Mouse (Mus musculus): ENCODE measurements around the gene P4ha3.
"Not testable (repeated sequence)": the region's sequence is repeated elsewhere in the genome, so short reads cannot be mapped to it uniquely, and the experiment has no call there.

The P4ha3 gene

DNA sequence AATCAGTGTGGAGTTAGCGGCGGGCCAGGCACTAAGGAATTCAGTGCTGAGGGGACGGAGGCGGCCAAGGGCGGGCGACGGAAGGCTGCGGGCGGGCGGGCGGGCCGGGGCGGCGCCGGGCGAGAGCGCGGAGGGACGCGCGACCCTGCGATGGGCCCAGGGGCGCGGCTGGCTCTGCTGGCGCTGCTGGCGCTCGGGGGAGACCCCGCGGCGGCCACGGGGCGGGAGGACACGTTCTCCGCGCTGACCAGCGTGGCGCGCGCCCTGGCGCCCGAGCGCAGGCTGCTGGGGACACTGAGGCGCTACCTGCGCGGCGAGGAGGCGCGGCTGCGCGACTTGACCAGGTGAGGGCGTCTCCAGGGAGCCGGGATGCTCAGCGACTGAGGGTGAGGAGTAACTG is at the start of gene P4ha3:
Gene P4ha3 (plus strand): TSS at position 138 of the 400 bp plus-strand sequence.
- DNase-seq, result peak; percentile 51

DNA sequence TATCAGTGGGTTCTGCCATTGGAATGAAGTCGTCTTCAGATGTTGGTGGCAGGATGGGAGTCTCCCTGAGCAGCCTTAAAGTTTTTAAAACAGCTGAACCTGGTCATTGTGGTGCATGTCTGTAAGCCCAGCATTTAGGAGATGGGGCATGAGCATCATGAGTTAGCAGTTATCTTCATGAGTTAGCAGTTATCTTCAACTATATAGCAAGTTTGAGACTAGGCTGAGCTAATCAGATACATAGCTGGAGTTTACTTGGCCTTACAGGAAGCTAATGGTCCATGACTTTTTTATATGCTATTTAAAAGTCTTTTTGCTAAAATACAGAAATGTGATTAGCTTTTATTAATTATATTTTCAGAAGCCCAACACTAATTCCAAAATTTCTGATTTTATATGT is 47.0 kb upstream of the P4ha3 start:
- no peak for DNase-seq

DNA sequence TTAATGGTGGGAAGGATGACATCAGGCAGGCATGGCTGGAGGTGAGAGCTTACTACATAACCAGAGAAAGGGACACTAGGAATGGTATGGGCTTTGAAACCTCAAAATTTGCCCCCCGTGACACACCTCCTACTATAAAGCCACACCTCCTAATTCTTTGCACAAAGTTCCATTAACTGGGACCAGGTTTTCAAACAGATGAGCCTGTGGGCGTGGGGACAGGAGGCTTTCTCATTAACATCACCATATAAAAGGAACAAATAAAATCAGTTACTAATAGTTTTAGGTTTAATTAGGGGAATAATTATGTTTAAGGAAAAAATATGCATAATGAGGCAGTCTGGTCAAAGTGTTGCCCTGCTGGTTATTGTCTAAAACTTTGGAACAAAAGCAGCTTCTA is 44.7 kb upstream of the P4ha3 start:
- DNase-seq, result no peak

DNA sequence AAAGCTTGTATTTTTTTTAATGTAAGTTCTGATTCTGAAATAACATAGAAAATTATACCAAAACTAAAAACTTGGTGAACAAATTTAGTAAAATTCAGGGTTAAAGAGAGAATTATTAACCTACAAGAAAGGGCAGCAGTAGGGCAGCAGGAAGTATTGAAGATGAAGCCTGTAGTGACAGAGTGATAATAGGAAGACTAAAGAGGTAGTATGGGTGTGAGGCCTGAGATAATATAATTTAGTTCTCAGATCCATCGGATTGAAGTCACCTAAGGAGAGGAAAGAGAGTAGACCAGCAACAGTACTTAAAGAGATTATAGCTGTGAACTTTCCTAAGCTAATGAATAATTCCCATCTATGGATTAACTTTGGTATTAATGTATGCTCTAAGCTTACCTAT is 42.3 kb upstream of the P4ha3 start:
- DNase-seq, result no peak

DNA sequence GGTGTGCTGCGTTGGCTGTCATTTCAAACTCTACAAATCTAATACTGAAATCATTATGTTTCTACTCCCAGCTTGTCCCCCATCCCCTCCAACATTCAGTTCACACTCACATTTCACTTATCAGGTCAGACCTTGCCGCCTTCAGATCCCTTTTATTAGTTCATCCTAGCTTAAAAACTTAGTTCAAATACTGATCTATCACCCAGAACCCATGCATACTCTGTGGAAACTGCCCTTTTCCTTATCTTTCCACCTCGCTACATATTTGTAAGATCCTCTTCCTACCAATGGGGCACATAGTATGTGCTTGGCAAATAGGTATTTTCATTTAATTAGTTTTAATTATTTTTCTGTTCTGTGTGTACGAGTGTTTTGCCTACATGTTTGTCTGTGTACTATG is 41.1 kb upstream of the P4ha3 start:
- DNase-seq, result no peak

DNA sequence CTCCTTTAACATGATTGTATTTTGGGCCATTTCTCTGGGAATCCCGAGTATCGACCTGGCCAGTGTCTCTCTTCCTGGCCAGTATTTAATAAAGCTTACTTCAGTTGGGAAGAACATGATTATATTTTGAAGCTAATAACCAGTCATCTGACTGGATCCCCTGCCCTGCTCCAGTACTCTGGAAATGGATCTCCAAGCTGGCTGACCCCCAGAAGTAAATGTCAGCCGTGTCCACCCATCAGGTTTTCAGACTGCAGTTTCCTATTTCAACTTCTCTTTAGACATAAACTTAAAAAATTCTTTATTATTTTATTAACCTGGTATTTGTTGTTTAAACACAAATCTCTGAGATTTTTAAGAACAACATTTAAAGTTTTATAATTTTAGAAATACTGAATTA is 40.1 kb upstream of the P4ha3 start:
- DNase-seq, result no peak

DNA sequence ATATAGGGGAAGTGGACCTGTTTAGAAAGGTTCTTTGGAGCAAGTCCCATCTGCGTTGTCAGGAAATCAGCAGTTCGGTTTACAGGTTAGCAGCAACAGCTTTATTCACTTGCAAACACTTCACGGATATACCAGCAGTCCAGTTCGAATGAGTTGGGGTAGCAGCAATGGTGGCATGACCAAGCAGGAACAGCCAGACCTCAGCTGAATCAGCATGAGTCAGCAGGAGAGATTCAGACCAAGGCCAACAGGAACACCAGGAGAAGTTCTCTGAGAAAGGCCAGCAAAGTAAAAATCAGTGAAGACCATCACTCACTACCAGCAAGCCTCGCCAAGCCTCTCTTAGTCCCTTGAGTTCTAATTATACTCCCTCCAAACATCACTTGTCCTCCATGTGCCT is 34.7 kb upstream of the P4ha3 start:
- no peak for DNase-seq

DNA sequence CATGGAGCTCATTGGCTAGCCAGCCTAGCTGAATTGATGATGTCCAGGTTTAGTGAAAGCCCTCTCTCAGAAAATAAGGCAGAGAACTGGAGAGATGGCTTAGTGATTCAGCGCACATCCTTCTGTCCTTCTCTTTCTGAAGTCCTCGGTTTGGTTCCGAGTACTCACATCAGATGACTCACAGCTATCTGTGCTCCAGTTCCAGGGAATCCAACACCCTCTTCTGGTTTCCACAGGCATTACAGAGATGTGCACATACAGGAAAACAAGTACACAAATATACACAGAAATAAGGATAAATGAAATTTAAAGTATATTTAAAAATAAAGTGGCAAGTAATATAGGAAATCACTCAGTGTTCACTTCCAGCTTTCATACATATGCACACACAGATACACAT is 23.0 kb upstream of the P4ha3 start:
- DNase-seq, result no peak

DNA sequence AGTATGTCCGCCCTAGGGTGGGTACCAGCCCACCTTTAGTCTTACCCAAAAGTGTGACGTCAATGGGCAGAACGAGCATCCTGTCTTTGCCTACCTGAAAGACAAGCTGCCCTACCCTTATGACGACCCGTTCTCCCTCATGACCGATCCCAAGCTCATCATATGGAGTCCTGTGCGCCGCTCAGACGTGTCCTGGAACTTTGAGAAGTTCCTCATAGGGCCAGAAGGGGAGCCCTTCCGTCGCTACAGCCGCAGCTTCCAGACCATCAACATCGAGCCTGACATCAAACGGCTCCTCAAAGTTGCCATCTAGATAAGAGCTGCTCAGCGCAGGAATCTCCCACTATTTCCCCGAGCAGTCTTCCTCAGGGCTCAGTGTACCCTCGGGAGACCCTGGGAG is 20.4 kb upstream of the P4ha3 start:
- not testable (repeated sequence) for DNase-seq

DNA sequence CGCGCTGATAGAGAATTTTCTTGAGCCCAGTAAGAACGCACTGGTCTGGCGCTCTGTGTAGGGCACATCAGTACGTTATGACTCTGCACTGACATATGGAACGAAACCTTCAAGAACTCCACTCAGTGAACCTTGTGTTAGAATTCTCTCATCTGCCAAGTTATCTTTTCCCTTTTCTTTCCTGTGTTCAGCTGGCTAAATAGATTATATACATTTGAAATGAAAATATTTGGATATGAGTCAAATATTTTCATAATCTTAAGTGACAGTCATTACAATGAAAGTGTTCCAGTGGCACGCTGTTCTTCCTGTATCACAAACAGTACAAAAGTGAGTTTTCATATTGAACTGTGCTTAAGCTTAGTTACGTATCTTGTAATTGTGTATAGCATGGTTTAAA is 13.0 kb upstream of the P4ha3 start:
- DNase-seq, result no peak

DNA sequence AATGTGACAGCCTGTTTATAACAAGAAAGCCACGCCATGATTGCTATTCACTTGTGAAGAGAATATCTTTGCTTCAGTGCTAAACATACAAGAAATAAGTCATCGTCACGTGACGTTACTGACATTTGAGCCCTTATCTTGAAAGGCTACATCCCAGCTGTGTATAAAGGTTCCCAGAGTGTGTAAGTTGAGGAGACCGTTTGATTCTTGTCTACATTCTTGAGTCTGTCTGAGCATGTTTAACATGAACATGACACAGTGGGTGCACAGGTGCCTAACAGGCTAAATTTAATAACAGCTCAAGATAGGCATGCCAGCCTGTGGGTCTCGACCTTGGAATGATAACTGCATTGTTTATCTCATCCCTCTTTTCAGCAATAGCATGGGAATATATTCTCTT is 10.8 kb upstream of the P4ha3 start:
- DNase-seq, result no peak

DNA sequence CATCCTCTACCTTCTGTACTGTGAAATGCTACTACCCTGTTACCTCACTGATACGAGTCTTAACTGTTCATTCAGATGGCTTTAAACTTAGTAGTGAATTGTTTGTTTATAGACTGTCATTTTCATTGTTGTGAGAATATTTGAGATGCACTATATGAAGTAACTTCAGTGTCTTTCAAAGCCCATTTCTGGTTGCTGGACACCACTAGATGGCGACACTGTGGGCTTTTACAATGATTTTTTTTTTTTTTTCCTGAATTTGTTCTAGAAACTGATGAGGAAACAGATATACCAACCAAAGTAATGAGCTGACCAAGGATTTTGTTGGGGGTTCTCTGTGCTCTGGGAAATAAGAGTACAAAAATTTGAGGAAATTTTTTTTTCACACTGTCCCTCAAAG is 8.9 kb upstream of the P4ha3 start:
- no peak for DNase-seq

DNA sequence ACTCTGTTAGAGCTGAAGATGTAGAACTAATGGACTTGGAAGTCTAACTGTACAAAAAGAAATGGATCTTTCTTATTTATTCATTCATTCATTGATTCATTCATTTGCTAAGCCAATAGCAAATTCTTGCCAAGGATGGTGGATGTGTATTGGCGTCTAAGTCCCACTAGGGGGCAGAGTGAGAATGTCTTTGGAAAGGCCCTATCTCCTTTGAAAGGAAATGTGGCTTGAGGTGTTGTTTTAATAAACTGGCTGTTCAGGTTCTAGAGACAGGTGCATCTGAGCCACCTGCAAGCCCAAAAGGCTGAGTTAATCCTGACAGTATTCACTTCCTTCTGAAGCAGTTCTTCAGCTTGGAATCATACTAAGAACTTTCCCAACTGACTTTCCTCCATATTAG is 5.5 kb upstream of the P4ha3 start:
- DNase-seq, result no peak

DNA sequence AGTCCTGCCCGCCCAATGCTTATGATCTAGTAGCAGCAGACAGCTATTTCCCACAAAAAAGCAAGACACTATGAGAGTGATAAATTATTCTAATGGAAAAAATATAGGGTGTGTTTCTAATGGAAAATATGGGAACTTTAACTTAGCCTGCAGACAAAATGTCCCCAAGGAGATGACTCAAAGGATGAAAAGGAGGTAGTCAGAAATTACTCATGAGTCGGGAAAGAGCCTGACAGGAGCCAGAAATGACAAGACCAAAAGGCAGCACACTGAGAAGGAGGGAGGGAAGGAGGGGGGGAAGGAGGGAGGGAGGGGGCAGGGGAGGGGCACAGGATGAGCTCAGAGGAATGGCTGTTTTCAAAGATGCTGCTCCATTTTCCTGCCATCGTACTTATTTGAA is 3.7 kb upstream of the P4ha3 start:
- DNase-seq, result no peak

DNA sequence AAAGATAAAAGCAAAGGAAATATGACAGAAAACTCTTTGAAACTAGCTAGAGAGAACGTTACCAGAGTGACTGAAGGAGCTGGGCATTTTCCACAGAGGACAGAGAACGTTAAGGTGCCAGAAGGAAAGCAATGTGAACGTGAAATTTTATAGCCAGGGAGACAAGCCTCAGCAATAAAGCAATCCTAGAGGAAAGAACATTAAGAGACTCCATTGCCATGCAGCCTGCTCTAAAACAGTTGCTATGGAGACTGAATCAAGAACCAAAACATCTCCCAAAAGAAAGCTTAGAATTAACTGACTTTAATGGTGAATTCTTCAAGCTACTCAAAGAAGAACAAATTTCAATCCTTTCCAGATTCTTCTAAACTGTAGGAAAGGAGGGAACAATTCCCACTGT is 2.0 kb upstream of the P4ha3 start:
- no peak for DNase-seq

DNA sequence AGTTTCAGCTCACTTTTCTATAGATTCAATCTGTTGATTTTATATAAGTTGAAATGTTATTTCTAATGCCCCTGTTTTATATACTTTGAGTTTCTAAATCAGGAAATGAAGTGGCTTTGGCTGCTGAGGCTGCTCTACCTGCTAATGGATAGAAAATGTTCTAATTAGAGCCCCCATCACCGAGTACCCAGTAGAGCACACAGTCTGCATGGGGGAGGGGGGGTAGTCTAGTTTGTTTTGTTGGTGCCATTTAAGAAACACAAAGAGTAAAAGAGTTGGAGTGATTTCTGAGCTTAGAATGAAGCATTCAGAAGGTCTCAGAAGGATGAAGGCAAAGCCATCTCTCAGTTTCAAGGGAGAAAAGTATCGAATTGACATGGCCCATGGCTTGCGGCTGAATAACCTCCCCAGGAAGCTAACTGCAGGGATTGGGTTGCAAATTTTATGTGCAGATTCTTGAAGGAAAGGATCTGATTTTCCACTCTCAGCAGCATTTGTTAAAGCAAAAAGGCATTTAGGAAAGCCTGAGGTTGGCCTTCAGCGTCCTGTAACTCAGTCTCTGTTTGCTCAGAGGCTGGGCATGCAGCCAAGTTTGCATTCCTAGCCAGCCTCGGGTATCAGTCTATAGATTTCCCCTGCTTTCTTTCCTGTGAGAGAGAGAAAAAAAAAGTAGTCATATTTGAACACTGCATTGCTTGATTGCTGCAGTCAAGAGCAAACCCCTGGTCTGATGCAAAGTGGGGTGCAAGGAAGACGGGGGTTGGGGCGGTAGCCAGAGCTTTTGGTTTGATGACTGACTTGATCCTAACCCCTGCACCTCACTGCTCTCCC is 2.6 kb downstream of the P4ha3 start:
- DNase-seq, result no peak

DNA sequence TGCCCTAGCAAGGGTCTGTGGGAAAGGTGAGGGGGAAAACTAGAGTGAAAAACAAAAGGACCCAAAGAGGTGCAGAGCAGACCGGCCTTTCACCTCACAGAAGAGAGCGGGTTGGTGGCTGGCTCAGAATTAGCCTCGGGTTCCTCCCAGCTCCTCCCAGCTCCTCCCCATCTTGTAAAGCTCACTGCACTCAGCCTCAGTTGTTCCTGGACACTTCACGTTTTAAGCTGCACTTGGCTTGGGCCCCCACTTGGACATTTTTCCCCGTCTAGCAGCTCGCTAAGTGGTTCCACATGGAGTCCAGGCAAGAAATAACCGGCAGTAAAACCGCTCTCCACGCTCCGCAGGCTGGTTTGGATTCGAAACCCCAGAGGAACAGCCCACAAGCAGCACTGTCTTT is 3.3 kb downstream of the P4ha3 start:
- no peak for DNase-seq

DNA sequence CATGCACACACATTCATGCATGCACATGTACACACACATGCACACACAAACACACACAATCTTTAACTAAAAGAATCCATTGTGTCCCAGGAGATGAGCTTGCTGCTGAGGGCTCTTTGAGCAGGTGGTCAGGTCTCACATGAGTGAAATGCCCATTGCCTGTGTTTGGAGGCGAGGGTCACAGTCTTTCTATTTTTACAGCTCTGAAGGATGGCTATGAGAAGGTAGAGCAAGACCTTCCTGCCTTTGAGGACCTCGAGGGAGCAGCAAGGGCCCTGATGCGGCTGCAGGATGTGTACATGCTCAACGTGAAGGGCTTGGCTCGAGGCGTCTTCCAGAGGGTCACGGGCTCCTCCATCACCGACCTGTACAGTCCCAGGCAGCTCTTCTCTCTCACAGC is 8.2 kb downstream of the P4ha3 start:
- no peak for DNase-seq

DNA sequence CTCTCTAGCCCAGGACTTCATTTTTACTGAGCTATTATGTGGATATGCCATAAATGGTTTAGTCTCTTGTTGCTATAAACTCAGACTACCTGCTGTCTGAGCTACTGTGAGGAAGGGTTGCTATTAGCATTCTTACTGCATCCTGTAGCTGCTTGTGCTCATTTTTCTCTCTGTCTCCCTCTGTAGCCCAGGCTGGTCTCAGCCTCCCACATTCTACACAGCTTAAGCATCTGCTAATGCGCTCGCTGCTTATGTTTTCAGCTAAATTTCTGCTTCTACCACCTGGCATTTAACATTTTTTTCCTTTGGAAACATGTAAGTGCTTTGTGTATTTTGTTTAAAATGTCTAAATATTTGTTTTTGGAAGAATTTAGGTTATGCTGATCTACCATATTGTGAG is 10.4 kb downstream of the P4ha3 start:
- DNase-seq, result no peak

DNA sequence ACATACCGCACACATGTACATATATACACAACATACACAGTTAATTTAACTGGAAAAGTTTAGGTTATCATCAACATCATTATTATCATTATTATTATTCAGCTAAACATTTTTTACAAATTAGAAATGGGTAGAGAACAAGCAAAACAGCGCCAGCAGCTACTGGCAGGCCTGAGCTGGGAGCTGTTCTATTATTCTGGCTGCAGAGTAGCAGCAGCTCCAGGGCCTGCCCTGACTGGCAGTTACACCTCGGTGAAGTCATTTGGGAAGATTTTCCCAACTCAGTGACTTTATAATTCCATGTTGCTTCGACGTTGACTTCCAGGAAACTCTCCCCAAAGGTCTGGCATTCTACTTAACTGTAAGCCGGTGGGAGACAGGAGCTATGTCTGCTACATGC is 11.4 kb downstream of the P4ha3 start:
- no peak for DNase-seq

DNA sequence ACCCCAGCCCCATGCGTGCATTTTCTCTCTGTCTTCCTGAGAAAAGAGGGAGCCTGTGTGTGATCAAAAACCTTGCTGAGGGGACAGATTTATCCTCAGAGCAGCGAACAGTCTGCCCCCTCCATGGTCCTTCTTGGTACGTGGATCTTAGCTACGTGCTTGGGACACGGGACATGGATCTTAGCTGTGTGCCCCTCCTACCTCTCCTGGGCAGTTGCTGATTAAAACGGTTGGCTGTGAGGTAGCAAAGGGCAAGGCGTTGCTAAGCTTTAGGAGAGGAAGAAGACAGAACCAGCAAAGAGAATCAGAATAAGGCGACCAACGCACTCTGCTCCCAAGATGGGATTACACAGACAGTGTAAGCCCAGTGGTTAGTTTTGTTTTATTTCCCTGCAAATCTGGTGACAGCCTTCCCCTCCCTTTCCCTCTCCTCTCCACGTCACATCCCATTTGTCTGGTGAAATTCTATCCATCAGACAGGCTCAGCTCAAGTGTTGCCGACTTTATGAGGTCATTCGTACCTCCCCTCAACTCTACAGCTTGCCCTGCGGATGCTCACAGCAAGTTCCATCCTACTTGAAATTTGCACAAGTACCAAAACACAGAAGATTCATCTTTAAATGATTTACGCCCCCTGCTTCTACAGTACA is 13.7 kb downstream of the P4ha3 start:
- DNase-seq, result no peak

DNA sequence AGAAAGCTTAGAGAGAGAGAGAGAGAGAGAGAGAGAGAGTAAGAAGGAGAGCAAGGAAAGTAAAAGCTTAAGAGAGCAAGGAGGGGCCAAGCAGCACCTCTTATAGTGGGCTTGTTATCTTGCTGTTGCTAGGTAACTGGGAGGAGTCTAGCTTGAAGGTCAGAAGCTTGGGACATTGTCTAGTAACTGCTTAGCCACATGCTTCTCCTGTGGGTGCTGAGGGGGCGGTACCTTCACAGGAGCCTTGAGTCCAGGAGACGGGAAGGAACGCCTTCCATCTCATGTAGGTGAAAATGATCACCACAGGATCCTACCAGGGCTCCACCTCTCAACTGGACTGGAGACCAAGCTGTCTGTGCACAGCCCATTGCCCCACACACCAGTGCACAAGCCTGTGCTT is 16.1 kb downstream of the P4ha3 start:
- no peak for DNase-seq

DNA sequence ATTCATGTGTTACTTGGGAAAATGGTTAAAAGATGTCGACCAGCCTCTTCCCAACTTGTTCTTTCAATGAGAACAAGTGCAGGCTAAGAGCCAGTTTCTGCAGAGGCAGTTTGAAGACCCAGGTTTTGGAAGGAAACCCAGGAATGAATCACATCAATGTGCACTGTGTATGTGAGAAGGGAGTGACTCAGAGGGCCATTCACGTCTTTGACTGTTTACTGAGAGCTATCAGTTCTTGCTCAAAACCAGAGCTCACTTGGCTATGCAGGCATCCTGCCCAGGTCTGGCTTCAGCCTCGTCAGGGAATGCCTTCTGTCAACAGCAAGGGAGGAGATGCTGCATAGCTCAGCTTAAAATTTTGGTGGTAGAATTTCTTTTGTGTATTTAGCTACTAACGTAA is 17.0 kb downstream of the P4ha3 start:
- peak; percentile 78 for DNase-seq

DNA sequence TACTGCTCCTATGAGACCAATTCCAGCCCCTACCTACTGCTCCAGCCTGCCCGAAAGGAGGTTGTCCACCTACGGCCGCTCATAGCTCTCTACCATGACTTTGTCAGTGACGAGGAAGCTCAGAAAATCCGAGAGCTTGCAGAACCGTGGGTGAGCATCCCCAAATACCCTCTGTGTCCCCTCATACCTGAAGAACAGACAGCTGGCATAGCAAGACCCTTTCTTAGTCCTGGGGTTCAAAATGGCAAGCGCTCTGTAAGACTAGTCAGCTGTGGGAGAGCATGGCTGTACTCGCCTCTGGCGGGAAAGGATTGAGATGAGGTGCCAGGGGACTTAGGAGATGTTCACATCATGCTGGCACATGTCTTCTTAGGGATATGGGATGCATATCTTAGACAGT is 20.6 kb downstream of the P4ha3 start:
- DNase-seq, result no peak
